Mouse (Mus musculus): ENCODE data around the gene Cpt1c.

DNA sequence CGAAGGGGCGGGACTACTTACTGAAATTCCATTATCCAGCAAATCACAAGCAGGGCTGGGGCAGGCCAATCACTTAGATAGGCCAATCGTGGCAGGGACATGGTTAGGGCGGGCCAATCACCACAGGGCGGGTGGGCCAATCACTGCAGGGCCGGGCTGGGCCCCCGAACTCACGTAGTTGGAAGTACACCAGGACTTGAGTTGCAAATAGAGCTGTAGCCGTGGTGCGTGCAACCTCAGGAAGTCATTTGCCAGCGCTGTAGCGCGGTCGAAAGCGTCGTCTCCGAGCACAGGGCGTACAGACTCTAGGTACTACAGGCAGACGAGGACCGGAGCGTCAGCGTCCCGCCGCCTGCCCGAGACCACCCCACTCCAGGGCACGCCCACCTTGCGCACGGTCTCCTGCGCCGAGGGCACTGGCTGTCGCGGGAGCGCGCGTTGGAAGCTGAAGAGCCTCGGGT is 4.4 kb downstream of the Cpt1c start:
- TF ChIP-seq POLR2A (IDR thresholded peaks at IDR 0.05; ENCODE audit: control insufficient read depth, extremely low read depth, insufficient read depth, low read length, poor library complexity), result peak; percentile 20; the same call in 1 of the 2 replicates
- TF ChIP-seq CTCF (IDR thresholded peaks at IDR 0.05; ENCODE audit: borderline replicate concordance, control insufficient read depth, extremely low read depth, insufficient read depth, low read length, poor library complexity), result no peak
